Mouse (Mus musculus) E14TG2a.4 (cell line): ENCODE results near the gene Armc9.

Experiments
- H3K27me3 ChIP-seq: 2 replicates; pipeline ENCODE4 v1.6.1; 2014; ENCODE audit warnings: low read length, control low read depth; ENCODE audit not compliant: insufficient read depth
- H3K36me3 ChIP-seq: 2 replicates; pipeline ENCODE4 v1.6.1; 2014; ENCODE audit warnings: low read length, control low read depth; ENCODE audit not compliant: insufficient read depth
- H3K4me1 ChIP-seq: replicated peaks from 2 replicates; pipeline ENCODE4 v1.6.1; 2014; ENCODE audit warnings: low read depth, low read length, control low read depth
- H3K4me3 ChIP-seq: replicated peaks from 2 replicates; pipeline ENCODE4 v1.5.1; 2014; ENCODE audit warnings: mild to moderate bottlenecking, low read length
- H3K9me3 ChIP-seq: 2 replicates; pipeline ENCODE4 v1.6.1; 2014; ENCODE audit warnings: low read length, control low read depth
- CTCF ChIP-seq: conservative IDR thresholded peaks from 2 replicates; pipeline ENCODE4 v1.5.1; 2014; ENCODE audit warnings: low read length
- NANOG ChIP-seq: IDR thresholded peaks from 2 replicates; pipeline ENCODE4 v1.6.1; 2014; ENCODE audit warnings: borderline replicate concordance, low read length, mixed read lengths
- POU5F1 ChIP-seq: IDR thresholded peaks from 2 replicates; pipeline ENCODE4 v1.6.1; 2014; ENCODE audit warnings: low read length, borderline replicate concordance

The Armc9 gene

DNA sequence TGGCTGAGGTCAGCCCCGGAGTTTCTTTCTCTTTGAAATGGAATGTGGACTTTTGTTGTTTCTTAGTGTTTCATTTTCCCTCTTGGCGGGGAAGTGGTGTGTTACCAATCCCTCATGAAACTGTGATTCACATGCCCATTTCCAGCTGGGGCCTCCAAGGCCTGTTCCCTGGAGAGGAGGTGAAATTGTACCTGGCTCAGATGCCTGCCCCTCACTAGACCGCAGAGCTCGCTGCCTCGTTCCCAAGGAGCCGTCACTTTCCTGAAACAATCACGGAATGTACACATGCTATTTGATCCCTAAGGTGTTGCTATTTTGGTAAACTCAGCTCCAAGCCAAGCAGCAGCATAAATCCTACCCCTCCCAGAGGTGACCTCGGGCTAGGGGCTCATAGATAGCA lies 84.4 kb downstream of the Armc9 start:
- Histone ChIP-seq H3K27me3 (no peaks in the 10 kb centered on the region), H3K9me3 (peaks cover 7% of the 10 kb centered on the region; the same call in 1 of the 2 replicates), H3K36me3 (0 out of 2 replicates have a peak, but pooled peaks cover 2% of the 10 kb centered on the region), H3K4me1 (peaks cover 71% of the 10 kb centered on the region), H3K4me3 (no peak overlapping the region)
- no peak for TF ChIP-seq NANOG
- no peak for TF ChIP-seq CTCF
- no peak for TF ChIP-seq POU5F1

DNA sequence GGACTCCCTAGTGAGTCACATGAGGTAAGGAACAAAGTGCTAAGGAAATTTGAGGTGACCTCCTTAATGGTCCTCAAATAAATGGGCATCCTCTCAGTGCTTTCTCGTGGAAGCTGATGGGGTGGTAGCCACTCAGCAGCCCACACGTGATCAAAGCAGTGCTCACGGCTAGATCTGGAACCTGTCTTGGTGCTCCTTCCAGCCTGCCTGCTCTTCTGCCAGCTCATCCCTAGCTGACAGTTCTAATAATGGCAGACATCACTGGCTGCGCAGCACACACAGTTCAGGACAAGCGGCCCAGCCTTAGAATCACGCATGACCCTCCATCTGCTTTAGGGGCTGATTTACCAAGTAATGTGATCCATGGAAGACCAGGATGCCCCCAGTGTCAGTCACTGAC lies 85.3 kb downstream of the Armc9 start:
- Histone ChIP-seq H3K4me3 (no peak overlapping the region), H3K36me3 (peaks cover 7% of the 10 kb centered on the region), H3K9me3 (peaks cover 7% of the 10 kb centered on the region; the same call in 1 of the 2 replicates), H3K4me1 (peaks cover 62% of the 10 kb centered on the region), H3K27me3 (no peaks in the 10 kb centered on the region)
- TF ChIP-seq POU5F1 (no peak), CTCF (no peak), NANOG (no peak)

DNA sequence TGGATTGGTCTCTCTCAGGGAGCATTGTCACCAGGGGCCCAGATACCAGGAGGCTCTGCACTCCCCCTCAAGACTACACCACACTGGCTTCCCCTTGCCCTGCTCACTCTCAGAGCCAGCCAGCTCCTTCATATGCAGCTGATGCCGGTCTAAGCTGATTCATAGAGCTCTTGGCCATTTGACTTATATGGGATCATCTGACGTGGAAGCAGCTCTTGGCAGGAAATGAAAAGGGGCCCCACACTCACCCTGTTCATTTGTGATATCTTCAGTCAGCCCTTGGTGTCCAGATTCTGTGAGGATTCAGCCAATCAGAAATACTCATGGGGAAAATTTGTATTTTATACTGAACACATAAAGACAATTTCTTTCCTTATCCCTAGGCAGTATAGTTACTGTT lies 86.4 kb downstream of the Armc9 start:
- TF ChIP-seq CTCF (no peak), NANOG (no peak), POU5F1 (no peak)
- Histone ChIP-seq H3K27me3 (no peaks in the 10 kb centered on the region), H3K9me3 (peaks cover 7% of the 10 kb centered on the region; the same call in 1 of the 2 replicates), H3K36me3 (peaks cover 18% of the 10 kb centered on the region), H3K4me1 (peaks cover 52% of the 10 kb centered on the region), H3K4me3 (no peak overlapping the region)

DNA sequence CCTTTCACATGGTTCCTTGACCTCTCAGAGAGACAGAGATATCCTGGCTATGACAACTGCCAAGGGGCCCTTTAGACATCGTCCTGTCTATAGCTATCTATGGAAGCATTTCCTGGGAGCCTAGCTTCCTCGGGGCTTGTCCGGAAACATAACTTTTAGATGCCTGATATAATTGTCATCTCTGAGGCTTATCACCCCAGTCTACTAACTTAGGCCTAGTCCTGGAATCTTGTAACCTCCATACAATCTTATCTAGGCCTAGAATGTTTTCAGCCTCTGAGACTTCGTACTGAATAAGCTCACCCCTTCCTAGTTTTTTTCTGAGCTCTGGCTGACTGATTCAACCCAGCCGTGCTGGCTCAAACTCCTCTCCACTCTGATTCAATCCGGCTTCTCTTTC lies 88.9 kb downstream of the Armc9 start:
- Histone ChIP-seq H3K4me3 (no peak overlapping the region), H3K27me3 (no peaks in the 10 kb centered on the region), H3K9me3 (peaks cover 7% of the 10 kb centered on the region; the same call in 1 of the 2 replicates), H3K36me3 (peaks cover 24% of the 10 kb centered on the region), H3K4me1 (peaks cover 27% of the 10 kb centered on the region)
- no peak for TF ChIP-seq NANOG
- TF ChIP-seq POU5F1, result no peak
- no peak for TF ChIP-seq CTCF

DNA sequence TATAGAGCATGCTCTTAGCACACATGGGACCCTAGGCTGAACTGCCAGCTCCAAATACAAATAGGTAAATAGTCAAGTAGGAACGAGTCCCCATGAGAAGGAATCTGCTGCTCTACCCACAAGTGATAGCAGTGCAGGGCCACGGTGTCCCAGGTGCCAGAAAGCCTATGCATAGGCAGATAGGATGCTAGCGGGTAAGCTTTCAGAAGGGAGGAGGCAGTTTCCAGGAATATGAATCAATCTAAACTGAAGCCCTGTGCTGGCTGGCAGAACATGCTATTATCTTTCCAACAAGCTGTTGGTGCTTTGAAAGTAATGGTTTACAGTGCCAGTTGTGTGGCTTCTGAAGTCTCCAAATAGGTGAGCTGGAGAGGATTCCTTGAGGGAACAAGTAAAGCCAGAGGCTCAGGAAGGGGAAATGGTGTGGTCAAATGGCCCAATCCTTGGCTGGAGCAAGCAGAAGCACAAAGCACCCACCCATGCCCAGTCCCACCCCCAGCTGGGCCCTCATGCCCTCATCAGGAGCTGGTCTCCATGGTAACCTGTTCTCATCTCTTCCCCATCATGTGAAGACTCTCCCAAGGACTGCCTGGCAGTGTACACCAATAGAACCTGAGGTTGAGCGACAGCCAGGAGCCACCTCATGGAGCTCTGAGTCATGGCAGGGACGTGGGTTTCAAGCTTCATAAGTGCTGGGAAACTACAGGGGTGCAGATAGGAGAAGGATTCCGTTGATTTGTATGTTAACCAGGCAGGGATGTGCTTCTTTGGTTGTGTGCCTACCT lies 90.9 kb downstream of the Armc9 start:
- Histone ChIP-seq H3K36me3 (peaks cover 24% of the 10 kb centered on the region), H3K27me3 (no peaks in the 10 kb centered on the region), H3K9me3 (peaks cover 5% of the 10 kb centered on the region; the same call in 1 of the 2 replicates), H3K4me3 (no peak overlapping the region), H3K4me1 (peaks cover 15% of the 10 kb centered on the region)
- TF ChIP-seq POU5F1 (no peak), NANOG (no peak), CTCF (no peak)

DNA sequence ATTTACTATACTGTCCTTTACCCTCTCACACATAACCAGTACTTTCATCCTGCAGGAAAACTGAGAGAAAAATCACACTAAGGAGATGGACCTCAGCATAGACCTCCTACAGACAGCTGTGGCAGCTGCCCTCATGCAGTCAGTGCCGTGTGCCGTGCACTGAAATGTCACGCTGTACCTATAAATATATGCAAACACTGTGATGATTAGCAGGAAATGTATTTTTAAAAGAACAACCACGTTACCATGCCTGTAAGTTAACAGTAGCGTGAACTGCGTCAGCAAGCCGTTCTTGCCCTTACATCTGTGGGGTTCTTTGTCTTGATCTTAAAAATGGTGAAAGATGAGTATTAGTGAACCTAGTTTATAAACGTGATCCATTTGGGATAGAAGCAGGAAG lies 98.8 kb downstream of the Armc9 start:
- no peaks in the 10 kb centered on the region for H3K9me3 ChIP-seq

DNA sequence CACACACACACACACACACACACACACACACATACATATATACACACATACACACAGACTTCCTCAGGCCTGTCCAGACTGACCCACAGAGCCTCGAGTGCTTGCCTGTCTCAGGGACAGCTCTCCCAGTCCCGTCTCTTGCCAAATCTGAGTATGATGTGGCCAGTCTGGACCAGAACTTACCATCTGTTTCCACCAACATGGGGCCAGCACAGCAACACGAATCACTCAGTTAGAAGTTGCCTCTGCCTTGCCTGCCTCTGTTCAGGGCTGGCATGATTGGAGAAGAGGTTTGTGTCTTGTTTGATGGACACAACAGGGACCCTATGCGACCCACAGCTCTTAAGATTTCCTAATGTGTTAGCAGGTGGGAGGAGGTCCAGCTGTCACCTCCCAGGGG lies 101.7 kb downstream of the Armc9 start:
- Histone ChIP-seq H3K36me3 (peaks cover 6% of the 10 kb centered on the region; the same call in 1 of the 2 replicates), H3K27me3 (no peaks in the 10 kb centered on the region), H3K9me3 (no peaks in the 10 kb centered on the region), H3K4me1 (peaks cover 34% of the 10 kb centered on the region), H3K4me3 (no peak overlapping the region)
- TF ChIP-seq POU5F1, result no peak
- no peak for TF ChIP-seq CTCF
- TF ChIP-seq NANOG, result no peak

More for the DNA sequence above, 98.8 kb downstream of the Armc9 start:
- Histone ChIP-seq H3K27me3 (no peaks in the 10 kb centered on the region), H3K36me3 (peaks cover 6% of the 10 kb centered on the region), H3K4me1 (peaks cover 31% of the 10 kb centered on the region), H3K4me3 (no peak overlapping the region)
- TF ChIP-seq POU5F1 (no peak), NANOG (no peak), CTCF (no peak)

DNA sequence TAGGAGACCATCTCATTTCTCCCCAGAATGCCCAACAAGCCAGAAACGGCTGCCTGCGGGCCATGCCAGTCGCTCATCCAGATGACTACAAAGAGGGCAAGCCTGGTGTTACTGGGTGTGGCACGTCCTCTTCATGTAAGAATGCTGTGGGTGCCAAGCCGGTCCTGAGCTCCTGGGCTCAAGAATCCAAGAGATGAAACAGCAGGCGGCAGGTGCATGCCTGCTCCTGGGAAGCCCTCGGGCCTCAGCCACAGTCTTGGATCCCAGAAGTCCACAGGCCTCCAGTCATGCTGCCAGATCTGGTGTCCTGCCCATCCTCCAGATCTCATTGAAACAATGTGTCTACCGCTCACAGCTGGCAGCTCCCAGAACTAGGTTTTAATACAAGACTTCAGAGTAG lies 102.6 kb downstream of the Armc9 start:
- Histone ChIP-seq H3K4me1 (peaks cover 34% of the 10 kb centered on the region), H3K36me3 (peaks cover 6% of the 10 kb centered on the region; the same call in 1 of the 2 replicates), H3K9me3 (no peaks in the 10 kb centered on the region), H3K27me3 (no peaks in the 10 kb centered on the region), H3K4me3 (no peak overlapping the region)
- TF ChIP-seq NANOG (no peak), CTCF (no peak), POU5F1 (no peak)
